Mouse (Mus musculus) gonadal fat pad, adult 2 months (tissue): ENCODE results near the gene Gstm3. TPM values are rescaled to one million over a fixed set of nuclear protein-coding genes. Genes with fewer than 3 reads are reported as not detected.

ENCODE experiments used
- DNase-seq: peaks from one replicate; pipeline ENCODE4 v3.0.0-alpha.2; 2012; ENCODE audit warnings: low read depth
- polyA plus RNA-seq: library from polyadenylated mRNA; depleted of rRNA; stranded (reverse); fragments of >200 nt; gene quantifications from 2 replicates; pipeline ENCODE4 v1.2.3, GENCODE M21; 2012; rRNA removed

Gstm3 gene
- polyA plus RNA-seq, 1 experiment = 0.26 TPM

- no peak for DNase-seq
Measured at GRCm38 (mm10) chr3:107929731-107930130, 39.4 kb downstream of the Gstm3 start.

- no peak for DNase-seq
Measured at GRCm38 (mm10) chr3:107929243-107929642, 39.8 kb downstream of the Gstm3 start.

GRCm38 (mm10) chr3:107928691-107929090 is 40.4 kb downstream of the Gstm3 start:
- no peak for DNase-seq

GRCm38 (mm10) chr3:107927841-107928240 is 41.2 kb downstream of the Gstm3 start:
- no peak for DNase-seq

DNA sequence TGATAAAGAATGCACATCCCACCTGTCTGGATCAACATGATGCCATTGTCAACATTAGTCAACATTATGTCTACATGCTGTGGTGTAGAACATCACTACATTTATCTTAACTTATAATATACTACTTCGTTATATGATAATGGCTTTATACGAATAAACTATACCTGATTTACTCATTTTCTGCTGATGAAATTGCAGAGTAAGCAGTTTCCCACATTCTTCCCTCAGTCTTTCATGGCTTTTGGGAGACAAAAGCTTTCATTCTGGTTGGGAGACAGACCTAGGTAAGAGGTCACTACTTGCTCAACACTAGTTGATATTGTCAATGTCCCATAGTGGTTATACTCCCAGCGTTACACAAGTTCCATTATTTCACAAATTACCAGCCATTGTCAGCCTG is 43.7 kb downstream of the Gstm3 start:
- no peak for DNase-seq

GRCm38 (mm10) chr3:107920348-107920747 is 48.7 kb downstream of the Gstm3 start:
- no peak for DNase-seq

GRCm38 (mm10) chr3:107917783-107918408 is 51.2 kb downstream of the Gstm3 start:
- DNase-seq = no peak

- DNase-seq = no peak
Measured at GRCm38 (mm10) chr3:107917097-107917496, 52.0 kb downstream of the Gstm3 start.

- no peak for DNase-seq
Measured at GRCm38 (mm10) chr3:107916674-107917073, 52.4 kb downstream of the Gstm3 start.

Other genes starting within 250 kb of the Gstm3 start
- gene Csf1, start 208.8 kb downstream of the Gstm3 start, polyA plus RNA-seq = 22.9 and 27.6 TPM in 2 replicates
- 0.38 and 0.52 TPM in 2 replicates for gene Eps8l3, start 92.1 kb downstream of the Gstm3 start, polyA plus RNA-seq
- 163 and 175 TPM in 2 replicates for gene Gstm5, start 73.5 kb downstream of the Gstm3 start, polyA plus RNA-seq
- 973 and 992 TPM in 2 replicates for gene Gstm7, start 37.5 kb downstream of the Gstm3 start, polyA plus RNA-seq
- 96.3 and 174 TPM in 2 replicates for gene Gstm6, start 25.5 kb downstream of the Gstm3 start, polyA plus RNA-seq
- 925 and 961 TPM in 2 replicates for gene Gstm2, start 17.2 kb upstream of the Gstm3 start, polyA plus RNA-seq
- 1,084 and 1,330 TPM in 2 replicates for gene Gstm1, start 48.7 kb upstream of the Gstm3 start, polyA plus RNA-seq
- 55.6 and 65.3 TPM in 2 replicates for gene Gstm4, start 75.6 kb upstream of the Gstm3 start, polyA plus RNA-seq
- gene Ampd2, start 117.4 kb upstream of the Gstm3 start, polyA plus RNA-seq = 62.8 and 73.1 TPM in 2 replicates
- 4.6 and 7.9 TPM in 2 replicates for gene Gnat2, start 123.5 kb upstream of the Gstm3 start, polyA plus RNA-seq
- 35.9 and 46.2 TPM in 2 replicates for gene Gnai3, start 176.9 kb upstream of the Gstm3 start, polyA plus RNA-seq
- gene Gpr61, start 185.6 kb upstream of the Gstm3 start, polyA plus RNA-seq = not detected in 2 replicates
- gene Amigo1, start 217.1 kb upstream of the Gstm3 start, polyA plus RNA-seq = 15.5 and 16.7 TPM in 2 replicates
- 9.1 and 9.6 TPM in 2 replicates for gene Cyb561d1, start 231.9 kb upstream of the Gstm3 start, polyA plus RNA-seq
- 6.8 and 7.8 TPM in 2 replicates for gene Atxn7l2, start 241.7 kb upstream of the Gstm3 start, polyA plus RNA-seq